In genomic region chr1:18191719-18192118, GRCm38 (mm10) we compare ENCODE assay signal across 24 mouse cellular contexts. TPM values are rescaled to one million over a fixed set of nuclear protein-coding genes. Genes with fewer than 3 reads are reported as not detected.
DNase-seq lines count a peak whose midpoint lies in the region; ATAC-seq and TF ChIP-seq lines count a peak whose summit lies in the region.
"Had no signal": no experiment of that assay in that cellular context is flagged by ENCODE, and none has a peak within 500 bp of the region (broad histone marks: within the 10 kb centered on the region; RNA-seq: fewer than 3 reads in every experiment).

No protein-coding gene starts in this region.

- no peak for TF ChIP-seq POLR2A in lung, adult 2 months (IDR thresholded peaks at IDR 0.05; ENCODE audit: borderline replicate concordance, extremely low read depth, low read depth, low read length)

- H3K27ac ChIP-seq in hindbrain, embryonic 13.5 days: no peak overlapping the region; the same call in 1 of the 2 replicates
- H3K27ac ChIP-seq in hindbrain, embryonic 10.5 days: no peak overlapping the region
- peak overlapping the region; percentile 65 for H3K27ac ChIP-seq in forebrain, embryonic 16.5 days (ENCODE audit: low read length)
- H3K27ac ChIP-seq in midbrain, embryonic 13.5 days: no peak overlapping the region
- no peak overlapping the region for H3K27ac ChIP-seq in kidney, embryonic 15.5 days
- H3K27ac ChIP-seq: embryonic facial prominence, embryonic 10.5 days; stomach, postnatal 0 days had no signal

- no peaks in the 10 kb centered on the region for H3K27me3 ChIP-seq in hindbrain, embryonic 13.5 days
- H3K27me3 ChIP-seq in hindbrain, embryonic 10.5 days (ENCODE audit: insufficient read depth, poor library complexity, severe bottlenecking): no peaks in the 10 kb centered on the region
- H3K27me3 ChIP-seq in forebrain, embryonic 16.5 days (replicated peaks; ENCODE audit: control insufficient read depth, insufficient read depth, low read length): no peaks in the 10 kb centered on the region
- no peaks in the 10 kb centered on the region for H3K27me3 ChIP-seq in midbrain, embryonic 13.5 days
- H3K27me3 ChIP-seq in kidney, embryonic 15.5 days: no peaks in the 10 kb centered on the region
- H3K27me3 ChIP-seq: heart, embryonic 12.5 days had no signal

- peaks cover 12% of the 10 kb centered on the region for H3K4me1 ChIP-seq in hindbrain, embryonic 13.5 days (replicated peaks)
- H3K4me1 ChIP-seq in hindbrain, embryonic 10.5 days (replicated peaks): no peaks in the 10 kb centered on the region
- peaks cover 13% of the 10 kb centered on the region for H3K4me1 ChIP-seq in forebrain, embryonic 16.5 days (replicated peaks; ENCODE audit: control insufficient read depth, insufficient read depth, low read length)
- H3K4me1 ChIP-seq in midbrain, embryonic 13.5 days (replicated peaks): peaks cover 4% of the 10 kb centered on the region; the same call in 1 of the 2 replicates
- H3K4me1 ChIP-seq in kidney, embryonic 15.5 days: no peaks in the 10 kb centered on the region
- H3K4me1 ChIP-seq in lung, adult 2 months (ENCODE audit: control insufficient read depth, insufficient read depth, low read length): no peaks in the 10 kb centered on the region
- H3K4me1 ChIP-seq: embryonic facial prominence, embryonic 10.5 days; heart, embryonic 12.5 days had no signal

- H3K4me2 ChIP-seq in hindbrain, embryonic 13.5 days: no peak overlapping the region
- no peak overlapping the region for H3K4me2 ChIP-seq in forebrain, embryonic 16.5 days (ENCODE audit: low read length)
- no peak overlapping the region for H3K4me2 ChIP-seq in midbrain, embryonic 13.5 days (replicated peaks)
- no peak overlapping the region for H3K4me2 ChIP-seq in kidney, embryonic 15.5 days
- H3K4me2 ChIP-seq: heart, embryonic 12.5 days; liver, embryonic 11.5 days had no signal

- no peaks in the 10 kb centered on the region for H3K9me3 ChIP-seq in hindbrain, embryonic 13.5 days
- H3K9me3 ChIP-seq in hindbrain, embryonic 10.5 days: no peaks in the 10 kb centered on the region
- no peaks in the 10 kb centered on the region for H3K9me3 ChIP-seq in forebrain, embryonic 16.5 days (ENCODE audit: control insufficient read depth, low read length)
- H3K9me3 ChIP-seq in midbrain, embryonic 13.5 days: no peaks in the 10 kb centered on the region
- no peaks in the 10 kb centered on the region for H3K9me3 ChIP-seq in kidney, embryonic 15.5 days (replicated peaks)
- H3K9me3 ChIP-seq: embryonic facial prominence, embryonic 10.5 days; heart, embryonic 12.5 days had no signal

- DNase-seq in hindbrain, embryonic 10.5 days (ENCODE audit: low spot score): no peak
- no peak for DNase-seq in embryo, embryonic 10 days (ENCODE audit: low spot score)
- no peak for DNase-seq in lung, adult 2 months
- DNase-seq: adrenal gland, postnatal 14 days; cerebellum, adult 2 months; gastrocnemius, postnatal 10 days; heart, postnatal 14 days; kidney, adult 2 months; kidney, postnatal 4 days; lung, adult 18-20 months; thymus, postnatal 14 days had no signal

- WGBS in hindbrain, embryonic 13.5 days: 41% methylated on average over 4 of the region's 4 CpGs
- WGBS in hindbrain, embryonic 10.5 days: 57% methylated on average over 4 of the region's 4 CpGs
- 1% methylated on average over 4 of the region's 4 CpGs for WGBS in forebrain, embryonic 16.5 days
- 40% methylated on average over 4 of the region's 4 CpGs for WGBS in midbrain, embryonic 13.5 days
- WGBS in kidney, embryonic 15.5 days: 27% methylated on average over 4 of the region's 4 CpGs
- WGBS in lung, adult 2 months: 43% methylated on average over 4 of the region's 4 CpGs

- no peak for TF ChIP-seq CTCF in lung, adult 2 months (IDR thresholded peaks at IDR 0.05; ENCODE audit: insufficient read depth, low read length)

- H3K9ac ChIP-seq in hindbrain, embryonic 13.5 days: no peak overlapping the region
- no peak overlapping the region for H3K9ac ChIP-seq in forebrain, embryonic 16.5 days (replicated peaks; ENCODE audit: low read depth, low read length)
- no peak overlapping the region for H3K9ac ChIP-seq in midbrain, embryonic 13.5 days (replicated peaks)
- no peak overlapping the region for H3K9ac ChIP-seq in kidney, embryonic 15.5 days
- H3K9ac ChIP-seq: heart, embryonic 12.5 days had no signal

- peak; percentile 58 for ATAC-seq in hindbrain, embryonic 13.5 days (ENCODE audit: low FRiP score)
- peak; percentile 90 for ATAC-seq in forebrain, embryonic 16.5 days
- peak; percentile 65 for ATAC-seq in midbrain, embryonic 13.5 days
- no peak for ATAC-seq in kidney, embryonic 15.5 days (replicated peaks; ENCODE audit: low FRiP score)
- ATAC-seq: inflammation-experienced regulatory T-cells, adult 6 months had no signal

- no peak overlapping the region for H3K4me3 ChIP-seq in hindbrain, embryonic 13.5 days
- H3K4me3 ChIP-seq in hindbrain, embryonic 10.5 days: no peak overlapping the region
- no peak overlapping the region for H3K4me3 ChIP-seq in forebrain, embryonic 16.5 days (replicated peaks; ENCODE audit: low read length)
- no peak overlapping the region for H3K4me3 ChIP-seq in midbrain, embryonic 13.5 days (replicated peaks)
- H3K4me3 ChIP-seq in kidney, embryonic 15.5 days (replicated peaks): no peak overlapping the region
- no peak overlapping the region for H3K4me3 ChIP-seq in lung, adult 2 months (replicated peaks; ENCODE audit: extremely low read depth, low read depth, low read length)
- H3K4me3 ChIP-seq: embryonic facial prominence, embryonic 10.5 days; heart, embryonic 12.5 days; myocyte had no signal

- H3K36me3 ChIP-seq in hindbrain, embryonic 13.5 days: no peaks in the 10 kb centered on the region
- no peaks in the 10 kb centered on the region for H3K36me3 ChIP-seq in hindbrain, embryonic 10.5 days
- no peaks in the 10 kb centered on the region for H3K36me3 ChIP-seq in forebrain, embryonic 16.5 days (ENCODE audit: control insufficient read depth, insufficient read depth)
- no peaks in the 10 kb centered on the region for H3K36me3 ChIP-seq in midbrain, embryonic 13.5 days
- no peaks in the 10 kb centered on the region for H3K36me3 ChIP-seq in kidney, embryonic 15.5 days
- H3K36me3 ChIP-seq: embryonic facial prominence, embryonic 10.5 days; G1E; heart, embryonic 12.5 days had no signal

RNA-seq across cellular contexts. Expression of gene Defb18, which starts 45.5 kb away (rescaled TPM):
- polyA plus RNA-seq in hindbrain, embryonic 13.5 days (2015; fragmentation: Nextera tagmentation; extraction: Ambion mirVana): not detected in 2 replicates
- not detected in 2 replicates for polyA plus RNA-seq in hindbrain, embryonic 10.5 days (2016; fragmentation: Nextera tagmentation; extraction: Ambion mirVana)
- polyA plus RNA-seq in forebrain, embryonic 16.5 days (2015; fragmentation: Nextera tagmentation; extraction: Ambion mirVana): not detected in 2 replicates
- not detected in 2 replicates for polyA plus RNA-seq in midbrain, embryonic 13.5 days (2015; fragmentation: Nextera tagmentation; extraction: Ambion mirVana)
- polyA plus RNA-seq in kidney, embryonic 15.5 days (2015; fragmentation: Nextera tagmentation; extraction: Ambion mirVana): not detected in 2 replicates
- not detected in 2 replicates for polyA plus RNA-seq in lung, adult 2 months (2012; rRNA removed)
- polyA plus RNA-seq: cerebellum, adult 2 months; embryonic facial prominence, embryonic 10.5 days; frontal cortex, adult 2 months; G1E; heart, embryonic 12.5 days; inflammation-experienced regulatory T-cells, adult 6 months; kidney, adult 2 months; limb, embryonic 11.5 days; liver, embryonic 11.5 days; myocyte; stomach, postnatal 0 days had no signal

RNA-seq across cellular contexts. Expression of gene Crisp4, which starts 46.0 kb away (rescaled TPM):
- not detected in 2 replicates for polyA plus RNA-seq in hindbrain, embryonic 13.5 days (2015; fragmentation: Nextera tagmentation; extraction: Ambion mirVana)
- not detected in 2 replicates for polyA plus RNA-seq in hindbrain, embryonic 10.5 days (2016; fragmentation: Nextera tagmentation; extraction: Ambion mirVana)
- polyA plus RNA-seq in forebrain, embryonic 16.5 days (2015; fragmentation: Nextera tagmentation; extraction: Ambion mirVana): not detected in 2 replicates
- not detected in 2 replicates for polyA plus RNA-seq in midbrain, embryonic 13.5 days (2015; fragmentation: Nextera tagmentation; extraction: Ambion mirVana)
- not detected in 2 replicates for polyA plus RNA-seq in kidney, embryonic 15.5 days (2015; fragmentation: Nextera tagmentation; extraction: Ambion mirVana)
- polyA plus RNA-seq in lung, adult 2 months (2012; rRNA removed): not detected in 2 replicates
- polyA plus RNA-seq: cerebellum, adult 2 months; embryonic facial prominence, embryonic 10.5 days; frontal cortex, adult 2 months; G1E; heart, embryonic 12.5 days; inflammation-experienced regulatory T-cells, adult 6 months; kidney, adult 2 months; limb, embryonic 11.5 days; liver, embryonic 11.5 days; myocyte; stomach, postnatal 0 days had no signal
